Mouse (Mus musculus): Measurements from ENCODE around the gene Dhh. TPM values are rescaled to one million over a fixed set of nuclear protein-coding genes. Genes with fewer than 3 reads are reported as not detected.
"Not testable (repeated sequence)": the region's sequence is repeated elsewhere in the genome, so short reads cannot be mapped to it uniquely, and the experiment has no call there.

The Dhh gene
- polyA plus RNA-seq, 1 experiment from 2014 or later, result 1.1 TPM

DNA sequence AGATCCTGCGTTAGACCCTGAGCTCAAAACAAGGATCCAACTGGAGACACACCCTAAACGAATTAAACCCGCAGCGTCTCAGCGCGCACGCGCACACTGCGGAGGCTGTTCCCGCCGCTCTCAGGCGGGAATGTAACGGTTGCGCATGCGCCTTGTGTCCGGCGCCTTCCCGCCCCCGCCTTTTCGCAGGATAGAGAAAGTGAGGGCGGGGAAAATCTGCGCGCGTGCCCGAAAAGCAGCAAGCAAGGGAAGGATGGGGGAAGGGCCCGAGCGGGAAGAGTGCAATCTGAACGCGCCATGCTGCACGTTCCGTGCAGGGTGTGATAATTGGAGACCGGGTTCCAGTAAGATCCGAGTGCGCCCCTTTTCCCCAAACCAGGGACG, 35.5 kb upstream of the Dhh start:
- Histone ChIP-seq H3K27me3 (ENCODE audit: control insufficient read depth, insufficient read depth, low read length) (no peaks in the 10 kb centered on the region), H3K4me2 (ENCODE audit: low read length) (peak overlapping the region; percentile 89), H3K9ac (ENCODE audit: low read length) (peak overlapping the region; percentile 97), H3K36me3 (ENCODE audit: control insufficient read depth, insufficient read depth, low read length) (peaks cover 17% of the 10 kb centered on the region), H3K4me3 (ENCODE audit: control insufficient read depth in 1 of 2, insufficient read depth in 1 of 2, low read depth in 1 of 2, low read length in 2 of 2) (peak overlapping the region; percentile 80 to 96), H3K4me1 (ENCODE audit: control insufficient read depth in 2 of 2, insufficient read depth in 2 of 2, low read length in 2 of 2) (peaks cover 3 to 11% of the 10 kb centered on the region in 2 experiments), H3K9me3 (ENCODE audit: control insufficient read depth, low read length) (no peaks in the 10 kb centered on the region), H3K27ac (replicated peaks in 1 of 2; ENCODE audit: control insufficient read depth in 1 of 2, insufficient read depth in 1 of 2, low read depth in 2 of 2, low read length in 2 of 2) (peak overlapping the region; percentile 99)
- under 1% methylated on average over 35 of the region's 35 CpGs for WGBS
- ATAC-seq (ENCODE audit: insufficient number of reproducible peaks, insufficient read depth, low FRiP score, low read depth), result peak; percentile 80

DNA sequence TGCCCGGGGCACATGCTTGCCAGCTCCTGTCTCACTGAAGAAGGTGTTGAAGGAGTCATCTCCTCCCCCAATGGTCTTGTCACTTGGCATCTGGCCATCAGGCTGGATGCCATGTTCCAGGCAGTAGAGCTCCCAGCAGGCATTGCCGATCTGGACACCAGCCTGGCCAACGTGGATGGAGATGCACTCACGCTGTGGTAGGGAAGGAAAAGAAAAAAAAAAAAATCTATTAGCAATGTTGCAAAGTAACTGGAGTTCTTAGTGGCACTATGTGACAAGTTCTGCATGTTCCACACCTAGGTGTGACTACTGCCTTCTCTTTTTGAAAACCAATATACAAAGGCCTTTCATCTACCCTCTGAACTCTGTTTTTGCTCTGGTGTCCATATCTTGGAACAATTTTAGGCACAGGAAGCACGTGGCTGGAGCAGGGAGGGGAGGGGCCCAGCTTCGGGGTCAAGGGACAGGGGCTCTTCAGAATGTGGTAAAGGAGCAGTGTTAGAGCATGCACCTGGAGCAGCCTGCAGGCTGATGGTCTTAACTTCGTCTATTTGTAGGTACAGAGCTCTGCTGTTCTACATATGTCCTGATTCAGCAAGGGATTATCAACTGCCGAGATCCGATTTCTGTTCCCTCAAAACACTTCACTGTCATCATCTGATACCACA, 34.8 kb upstream of the Dhh start:
- H3K9me3 ChIP-seq (ENCODE audit: control insufficient read depth, low read length); ATAC-seq (ENCODE audit: insufficient number of reproducible peaks, insufficient read depth, low FRiP score, low read depth); H3K27me3 ChIP-seq (ENCODE audit: control insufficient read depth, insufficient read depth, low read length): not testable (repeated sequence)
- peak overlapping the region; percentile 80 to 96 for H3K4me3 ChIP-seq (ENCODE audit: control insufficient read depth in 1 of 2, insufficient read depth in 1 of 2, low read depth in 1 of 2, low read length in 2 of 2)
- H3K27ac ChIP-seq (replicated peaks in 1 of 2; ENCODE audit: control insufficient read depth in 1 of 2, insufficient read depth in 1 of 2, low read depth in 2 of 2, low read length in 2 of 2), result peak overlapping the region; percentile 73 to 99
- peak overlapping the region; percentile 97 for H3K9ac ChIP-seq (ENCODE audit: low read length)
- WGBS, result under 1% methylated on average over 8 of the region's 9 CpGs
- H3K4me1 ChIP-seq (ENCODE audit: control insufficient read depth in 2 of 2, insufficient read depth in 2 of 2, low read length in 2 of 2), result peaks cover 3 to 11% of the 10 kb centered on the region in 2 experiments
- peak overlapping the region; percentile 89 for H3K4me2 ChIP-seq (ENCODE audit: low read length)
- peaks cover 17% of the 10 kb centered on the region for H3K36me3 ChIP-seq (ENCODE audit: control insufficient read depth, insufficient read depth, low read length)

DNA sequence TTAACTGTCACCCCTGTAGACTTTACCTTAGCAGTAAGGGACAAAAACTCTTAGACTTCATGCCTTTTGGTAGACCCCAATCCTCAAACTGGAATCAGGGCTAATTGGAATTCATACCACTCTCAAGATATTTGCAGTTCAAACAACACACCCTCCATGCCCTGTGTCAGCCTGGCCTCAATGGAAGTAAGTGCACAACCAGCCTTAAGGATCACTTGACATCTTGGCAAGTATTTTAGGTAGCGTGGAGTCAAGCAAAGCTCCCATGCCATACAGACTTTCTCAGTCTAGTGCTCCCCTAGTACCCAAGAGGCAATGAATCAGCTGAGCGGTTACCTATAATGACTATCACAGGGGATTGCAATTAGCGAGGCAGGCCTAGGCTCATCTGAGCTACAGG, 32.7 kb upstream of the Dhh start:
- WGBS, result 76% methylated on average over 3 of the region's 3 CpGs
- Histone ChIP-seq H3K27ac (replicated peaks in 1 of 2; ENCODE audit: control insufficient read depth in 1 of 2, insufficient read depth in 1 of 2, low read depth in 2 of 2, low read length in 2 of 2) (0 out of 4 replicates have a peak overlapping the region, but pooled peaks of 1 of the 2 experiments have one; percentile 24), H3K9me3 (ENCODE audit: control insufficient read depth, low read length) (no peaks in the 10 kb centered on the region), H3K27me3 (ENCODE audit: control insufficient read depth, insufficient read depth, low read length) (no peaks in the 10 kb centered on the region), H3K4me3 (ENCODE audit: control insufficient read depth in 1 of 2, insufficient read depth in 1 of 2, low read depth in 1 of 2, low read length in 2 of 2) (no peak overlapping the region), H3K36me3 (ENCODE audit: control insufficient read depth, insufficient read depth, low read length) (peaks cover 17% of the 10 kb centered on the region), H3K9ac (ENCODE audit: low read length) (no peak overlapping the region; the same call in 1 of the 2 replicates), H3K4me2 (ENCODE audit: low read length) (peak overlapping the region; percentile 13; the same call in 1 of the 2 replicates), H3K4me1 (ENCODE audit: control insufficient read depth in 2 of 2, insufficient read depth in 2 of 2, low read length in 2 of 2) (peaks cover 3 to 11% of the 10 kb centered on the region in 2 experiments)
- no peak for ATAC-seq (ENCODE audit: insufficient number of reproducible peaks, insufficient read depth, low FRiP score, low read depth)

DNA sequence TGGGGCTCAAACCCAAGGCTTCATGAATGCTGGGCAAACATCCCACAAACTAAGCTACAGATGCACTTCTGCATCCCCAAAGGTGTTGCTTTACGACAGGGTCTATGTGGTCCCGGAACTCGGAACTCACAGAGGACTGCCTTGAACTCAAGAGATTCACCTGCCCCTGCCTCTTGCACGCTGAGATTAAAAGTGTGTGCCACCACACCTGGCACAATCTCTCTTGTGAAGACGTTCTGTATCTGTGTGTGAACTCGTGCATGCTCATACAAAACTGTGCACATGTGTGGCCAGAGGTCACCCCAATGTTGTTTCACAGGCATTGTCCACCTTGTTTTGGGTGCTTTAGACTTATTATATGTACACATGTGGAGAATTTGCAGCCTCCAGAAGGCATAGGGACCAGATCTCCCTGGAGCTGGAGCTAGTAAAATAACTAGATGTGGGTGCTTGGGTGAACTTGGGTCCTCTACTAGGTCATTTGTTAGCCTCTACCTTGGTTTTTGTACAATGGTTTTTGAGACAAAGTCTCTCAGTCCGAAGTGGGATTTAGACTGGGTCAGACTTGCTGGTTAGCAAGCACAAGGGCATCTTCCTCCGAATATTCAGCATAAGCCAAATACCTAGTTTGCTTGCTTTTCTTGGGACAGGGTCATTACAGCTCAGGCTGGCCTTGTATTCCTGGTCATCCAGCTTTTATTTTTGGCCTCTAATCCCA, 31.8 kb upstream of the Dhh start:
- no peaks in the 10 kb centered on the region for H3K9me3 ChIP-seq (ENCODE audit: control insufficient read depth, low read length)
- ATAC-seq (ENCODE audit: insufficient number of reproducible peaks, insufficient read depth, low FRiP score, low read depth), result no peak
- peaks cover 0 to 4% of the 10 kb centered on the region in 2 experiments; a peak in 2 of 4 replicates for H3K4me1 ChIP-seq (ENCODE audit: control insufficient read depth in 2 of 2, insufficient read depth in 2 of 2, low read length in 2 of 2)
- H3K4me3 ChIP-seq (ENCODE audit: control insufficient read depth in 1 of 2, insufficient read depth in 1 of 2, low read depth in 1 of 2, low read length in 2 of 2), result no peak overlapping the region
- no peaks in the 10 kb centered on the region for H3K27me3 ChIP-seq (ENCODE audit: control insufficient read depth, insufficient read depth, low read length)
- peaks cover 17% of the 10 kb centered on the region for H3K36me3 ChIP-seq (ENCODE audit: control insufficient read depth, insufficient read depth, low read length)
- no peak overlapping the region for H3K9ac ChIP-seq (ENCODE audit: low read length)
- 51% methylated on average over 8 of the region's 8 CpGs for WGBS
- no peak overlapping the region for H3K4me2 ChIP-seq (ENCODE audit: low read length)
- H3K27ac ChIP-seq (replicated peaks in 1 of 2; ENCODE audit: control insufficient read depth in 1 of 2, insufficient read depth in 1 of 2, low read depth in 2 of 2, low read length in 2 of 2), result peak overlapping the region in 1 of 2 experiments; percentile 37; a peak in 1 of 4 replicates

DNA sequence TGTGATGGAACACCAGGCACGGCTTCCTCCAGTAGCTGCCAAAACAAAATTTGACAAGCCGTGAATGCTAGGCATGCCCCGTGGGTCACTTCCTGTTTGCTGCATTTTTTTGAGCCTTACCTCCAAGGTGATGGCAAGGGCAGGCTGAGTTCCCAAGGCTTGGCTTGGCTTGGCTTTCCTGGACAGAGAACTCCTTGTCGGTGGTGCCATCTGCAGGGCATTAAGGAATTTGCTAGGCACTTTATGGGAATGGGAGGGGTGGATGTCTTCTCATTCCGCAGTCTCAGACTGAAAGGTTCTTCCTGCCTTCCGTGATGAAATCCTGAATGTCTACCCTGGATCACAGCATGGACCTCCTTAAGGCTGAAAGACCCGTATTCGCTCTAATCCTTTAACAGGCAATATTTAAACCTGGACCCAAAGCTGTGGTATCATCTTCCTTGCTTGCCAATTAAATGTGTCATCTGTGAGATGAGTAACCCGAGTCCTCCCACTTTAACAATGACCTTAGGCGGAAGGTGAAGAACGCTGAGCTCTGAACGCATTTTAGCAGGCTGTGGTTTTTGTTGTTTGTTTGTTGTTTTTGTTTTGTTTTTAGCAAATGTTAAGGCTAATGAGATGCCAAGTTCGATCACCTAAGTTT, 30.4 kb upstream of the Dhh start:
- H3K4me1 ChIP-seq (ENCODE audit: control insufficient read depth in 2 of 2, insufficient read depth in 2 of 2, low read length in 2 of 2), result peaks cover 0 to 4% of the 10 kb centered on the region in 2 experiments; a peak in 2 of 4 replicates
- peak overlapping the region; percentile 21 to 29; a peak in 3 of 4 replicates for H3K27ac ChIP-seq (replicated peaks in 1 of 2; ENCODE audit: control insufficient read depth in 1 of 2, insufficient read depth in 1 of 2, low read depth in 2 of 2, low read length in 2 of 2)
- peak overlapping the region; percentile 26; the same call in 1 of the 2 replicates for H3K9ac ChIP-seq (ENCODE audit: low read length)
- H3K27me3 ChIP-seq (ENCODE audit: control insufficient read depth, insufficient read depth, low read length), result no peaks in the 10 kb centered on the region
- no peaks in the 10 kb centered on the region for H3K9me3 ChIP-seq (ENCODE audit: control insufficient read depth, low read length)
- ATAC-seq (ENCODE audit: insufficient number of reproducible peaks, insufficient read depth, low FRiP score, low read depth), result peak; percentile 61
- H3K36me3 ChIP-seq (ENCODE audit: control insufficient read depth, insufficient read depth, low read length), result peaks cover 17% of the 10 kb centered on the region
- H3K4me3 ChIP-seq (ENCODE audit: control insufficient read depth in 1 of 2, insufficient read depth in 1 of 2, low read depth in 1 of 2, low read length in 2 of 2), result no peak overlapping the region
- H3K4me2 ChIP-seq (ENCODE audit: low read length), result peak overlapping the region; percentile 46
- WGBS, result 12% methylated on average over 13 of the region's 13 CpGs

DNA sequence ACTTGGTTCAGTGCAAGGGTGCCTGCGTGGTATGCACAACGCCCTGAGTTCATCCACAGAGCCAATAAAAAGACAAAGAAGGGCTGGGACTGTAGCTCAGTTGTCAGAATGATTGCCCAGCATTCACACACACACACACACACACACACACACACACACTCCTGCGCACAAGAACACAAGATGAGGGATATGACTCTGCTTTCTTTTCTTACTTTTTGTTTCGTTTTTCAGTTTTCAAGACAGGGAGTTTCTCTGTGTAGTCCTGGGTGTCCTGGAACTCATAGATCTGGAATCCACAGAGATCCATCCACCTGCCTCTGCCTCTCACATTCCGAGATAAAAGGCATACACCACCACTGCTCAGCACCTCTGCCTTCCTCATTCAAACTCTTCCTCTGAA, 29.2 kb upstream of the Dhh start:
- ATAC-seq (ENCODE audit: insufficient number of reproducible peaks, insufficient read depth, low FRiP score, low read depth), result no peak
- peaks cover 17% of the 10 kb centered on the region for H3K36me3 ChIP-seq (ENCODE audit: control insufficient read depth, insufficient read depth, low read length)
- H3K9me3 ChIP-seq (ENCODE audit: control insufficient read depth, low read length), result no peaks in the 10 kb centered on the region
- H3K27ac ChIP-seq (replicated peaks in 1 of 2; ENCODE audit: control insufficient read depth in 1 of 2, insufficient read depth in 1 of 2, low read depth in 2 of 2, low read length in 2 of 2), result no peak overlapping the region
- no peak overlapping the region for H3K9ac ChIP-seq (ENCODE audit: low read length)
- no peak overlapping the region for H3K4me3 ChIP-seq (ENCODE audit: control insufficient read depth in 1 of 2, insufficient read depth in 1 of 2, low read depth in 1 of 2, low read length in 2 of 2)
- no peak overlapping the region for H3K4me2 ChIP-seq (ENCODE audit: low read length)
- H3K27me3 ChIP-seq (ENCODE audit: control insufficient read depth, insufficient read depth, low read length), result no peaks in the 10 kb centered on the region
- peaks cover 0 to 4% of the 10 kb centered on the region in 2 experiments; a peak in 2 of 4 replicates for H3K4me1 ChIP-seq (ENCODE audit: control insufficient read depth in 2 of 2, insufficient read depth in 2 of 2, low read length in 2 of 2)
- WGBS, result 83% methylated on average over 5 of the region's 5 CpGs

DNA sequence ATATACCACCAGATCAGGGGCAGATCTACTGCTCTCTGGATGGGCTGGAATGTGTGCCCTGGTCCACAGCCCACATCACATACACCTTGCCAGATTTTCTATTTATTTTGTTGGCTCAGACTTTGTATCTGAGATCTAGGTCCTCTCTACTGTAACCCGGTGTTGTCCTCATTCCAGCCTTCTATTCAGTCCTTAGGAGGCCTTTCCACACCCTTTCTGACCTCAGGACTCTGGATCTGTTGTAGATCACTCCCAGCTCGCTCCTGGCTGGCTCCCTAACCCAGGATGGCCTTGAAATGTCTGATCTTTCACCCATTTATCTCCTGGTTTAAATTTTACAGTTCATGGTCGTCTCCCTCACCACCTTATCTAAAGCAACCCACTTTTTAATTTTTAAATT, 26.3 kb upstream of the Dhh start:
- Histone ChIP-seq H3K9ac (ENCODE audit: low read length) (no peak overlapping the region), H3K4me2 (ENCODE audit: low read length) (no peak overlapping the region), H3K27me3 (ENCODE audit: control insufficient read depth, insufficient read depth, low read length) (no peaks in the 10 kb centered on the region), H3K9me3 (ENCODE audit: control insufficient read depth, low read length) (no peaks in the 10 kb centered on the region), H3K36me3 (ENCODE audit: control insufficient read depth, insufficient read depth, low read length) (no peaks in the 10 kb centered on the region), H3K4me3 (ENCODE audit: control insufficient read depth in 1 of 2, insufficient read depth in 1 of 2, low read depth in 1 of 2, low read length in 2 of 2) (no peak overlapping the region), H3K4me1 (ENCODE audit: control insufficient read depth in 2 of 2, insufficient read depth in 2 of 2, low read length in 2 of 2) (no peaks in the 10 kb centered on the region; a peak in 1 of 4 replicates), H3K27ac (replicated peaks in 1 of 2; ENCODE audit: control insufficient read depth in 1 of 2, insufficient read depth in 1 of 2, low read depth in 2 of 2, low read length in 2 of 2) (no peak overlapping the region)
- 60% methylated on average over 3 of the region's 3 CpGs for WGBS
- ATAC-seq (ENCODE audit: insufficient number of reproducible peaks, insufficient read depth, low FRiP score, low read depth), result no peak

All from heart, embryonic 14.5 days (tissue).